Mouse (Mus musculus) lung, embryonic 16.5 days (tissue): Measurements from ENCODE around the gene Olfr432. TPM values are rescaled to one million over a fixed set of nuclear protein-coding genes. Genes with fewer than 3 reads are reported as not detected.
"Not testable (repeated sequence)": the region's sequence is repeated elsewhere in the genome, so short reads cannot be mapped to it uniquely, and the experiment has no call there.

ENCODE experiments used
- ATAC-seq: fragments of 200-750 bp; cut with Nextera tagmentation; 2 replicates; pipeline ENCODE4 v1.8.0; 2017; ENCODE audit warnings: low read depth, mild to moderate bottlenecking, moderate library complexity
- H3K27ac ChIP-seq: fragments of 300-500 bp; sonication (generic); 2 replicates; pipeline ENCODE4 v1.5.1; 2014; ENCODE audit warnings: mild to moderate bottlenecking, control low read depth, low read length
- H3K27me3 ChIP-seq: fragments of 300-500 bp; sonication (generic); 2 replicates; pipeline ENCODE4 v1.6.1; 2014; ENCODE audit warnings: low read depth, low read length, mixed read lengths; ENCODE audit not compliant: control insufficient read depth, insufficient read depth
- H3K36me3 ChIP-seq: fragments of 300-500 bp; sonication (generic); 2 replicates; pipeline ENCODE4 v1.6.1; 2014; ENCODE audit warnings: low read length; ENCODE audit not compliant: control insufficient read depth, insufficient read depth
- H3K4me1 ChIP-seq: fragments of 300-500 bp; sonication (generic); replicated peaks from 2 replicates; pipeline ENCODE4 v1.6.1; 2014; ENCODE audit warnings: low read length, mixed read lengths; ENCODE audit not compliant: control insufficient read depth, insufficient read depth
- H3K4me2 ChIP-seq: fragments of 300-500 bp; sonication (generic); 2 replicates; pipeline ENCODE4 v1.6.1; 2014; ENCODE audit warnings: low read depth, low read length, control low read depth
- H3K4me3 ChIP-seq: fragments of 300-500 bp; sonication (generic); 2 replicates; pipeline ENCODE4 v1.5.1; 2014; ENCODE audit warnings: mild to moderate bottlenecking, low read length, control low read depth
- H3K9ac ChIP-seq: fragments of 300-500 bp; sonication (generic); 2 replicates; pipeline ENCODE4 v1.6.1; 2014; ENCODE audit warnings: low read length, control low read depth
- H3K9me3 ChIP-seq: fragments of 300-500 bp; sonication (generic); 2 replicates; pipeline ENCODE4 v1.6.1; 2016; ENCODE audit warnings: low read length; ENCODE audit not compliant: control insufficient read depth
- WGBS: fragments of 180-500 bp; shearing (Covaris S2); extraction: QIAGEN DNeasy Blood & Tissue Kit; methylation state at CpG from one replicate; pipeline ENCODE4 v1.1.7; 2014; 5-methylcytosine and 5-hydroxymethylcytosine counted together
- polyA plus RNA-seq: library from polyadenylated mRNA; unstranded; fragments of >200 nt; fragmentation: Nextera tagmentation; extraction: Ambion mirVana; gene quantifications from 2 replicates; pipeline ENCODE4 v1.2.1, GENCODE M21; 2015

The Olfr432 gene
- polyA plus RNA-seq, 1 experiment from 2014 or later, result not detected

- not testable (repeated sequence) for H3K27ac ChIP-seq, H3K4me3 ChIP-seq, H3K4me1 ChIP-seq, H3K9me3 ChIP-seq, H3K27me3 ChIP-seq, H3K9ac ChIP-seq, H3K4me2 ChIP-seq, H3K36me3 ChIP-seq, ATAC-seq
- WGBS, result 64% methylated on average over 6 of the region's 6 CpGs
These were observed 778 bp upstream of the Olfr432 start for GRCm38 (mm10) chr1:174048227-174048626.

DNA sequence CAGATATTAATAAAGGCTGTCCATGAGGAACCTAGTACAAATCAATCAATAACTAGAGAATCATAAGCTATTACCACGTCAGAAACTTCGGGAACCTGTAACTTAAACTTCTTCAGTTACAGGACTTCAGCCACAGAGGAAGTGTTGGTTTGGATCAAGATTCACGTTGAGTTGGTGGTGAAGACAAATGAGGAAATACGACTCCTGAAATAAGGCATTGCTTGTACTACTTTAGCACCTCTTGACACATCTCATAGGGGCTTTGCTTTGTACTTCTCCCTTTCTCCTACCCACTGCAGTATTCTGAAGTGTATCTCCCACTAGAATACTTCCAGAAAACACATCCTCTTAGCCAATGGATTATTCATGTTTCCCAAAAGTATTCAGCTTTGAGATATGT, 352 bp downstream of the Olfr432 start:
- WGBS, result 56% methylated on average over 4 of the region's 4 CpGs
- H3K9ac ChIP-seq, H3K27ac ChIP-seq, H3K4me3 ChIP-seq, ATAC-seq, H3K4me1 ChIP-seq, H3K4me2 ChIP-seq, H3K9me3 ChIP-seq, H3K36me3 ChIP-seq, H3K27me3 ChIP-seq: not testable (repeated sequence)

DNA sequence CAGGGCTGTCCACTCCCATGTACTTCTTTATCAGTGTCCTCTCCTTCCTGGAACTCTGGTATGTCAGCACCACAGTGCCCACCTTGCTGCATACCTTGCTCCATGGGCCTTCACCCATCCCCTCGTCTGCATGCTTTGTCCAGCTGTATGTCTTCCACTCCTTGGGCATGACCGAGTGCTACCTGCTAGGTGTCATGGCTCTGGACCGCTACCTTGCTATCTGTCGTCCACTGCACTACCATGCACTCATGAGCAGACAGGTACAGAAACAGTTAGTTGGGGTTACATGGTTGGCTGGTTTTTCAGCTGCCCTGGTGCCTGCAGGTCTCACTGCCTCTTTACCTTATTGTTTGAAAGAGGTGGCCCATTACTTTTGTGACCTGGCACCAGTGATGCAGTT, 1.5 kb downstream of the Olfr432 start:
- Histone ChIP-seq H3K4me1 (no peaks in the 10 kb centered on the region), H3K27me3 (no peaks in the 10 kb centered on the region), H3K4me2 (no peak overlapping the region), H3K27ac (no peak overlapping the region), H3K36me3 (no peaks in the 10 kb centered on the region), H3K4me3 (no peak overlapping the region), H3K9ac (no peak overlapping the region), H3K9me3 (no peaks in the 10 kb centered on the region)
- ATAC-seq, result no peak
- WGBS, result 77% methylated on average over 4 of the region's 4 CpGs

DNA sequence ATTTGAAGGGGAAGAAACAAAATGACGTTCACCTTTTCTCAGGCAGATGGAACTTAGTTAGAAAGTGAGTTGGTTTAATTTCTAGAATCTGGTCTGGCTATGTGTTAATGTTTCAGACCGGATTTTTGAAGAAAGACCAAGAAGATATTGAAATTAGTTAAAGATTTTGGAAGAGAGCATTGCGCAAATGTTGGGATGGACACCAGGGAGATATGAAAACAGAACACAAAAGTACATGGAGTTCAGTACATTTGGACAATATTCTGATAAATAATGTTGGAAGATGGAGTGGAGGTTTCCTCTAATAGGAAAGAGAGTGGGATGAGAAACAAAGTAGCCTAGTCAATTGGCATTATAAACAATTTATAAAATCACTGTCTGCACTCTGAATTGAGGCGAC, 2.5 kb downstream of the Olfr432 start:
- no peak overlapping the region for H3K27ac ChIP-seq
- no peaks in the 10 kb centered on the region for H3K27me3 ChIP-seq
- no peak overlapping the region for H3K9ac ChIP-seq
- no peak for ATAC-seq
- no peaks in the 10 kb centered on the region for H3K36me3 ChIP-seq
- H3K9me3 ChIP-seq, result no peaks in the 10 kb centered on the region
- H3K4me3 ChIP-seq, result no peak overlapping the region
- H3K4me1 ChIP-seq, result no peaks in the 10 kb centered on the region
- WGBS, result 83% methylated on average over 4 of the region's 4 CpGs
- no peak overlapping the region for H3K4me2 ChIP-seq

GRCm38 (mm10) chr1:174051931-174052536, 3.0 kb downstream of the Olfr432 start:
- Histone ChIP-seq H3K27me3 (no peaks in the 10 kb centered on the region), H3K9me3 (no peaks in the 10 kb centered on the region), H3K9ac (no peak overlapping the region), H3K36me3 (no peaks in the 10 kb centered on the region), H3K4me2 (no peak overlapping the region), H3K27ac (no peak overlapping the region), H3K4me1 (no peaks in the 10 kb centered on the region), H3K4me3 (no peak overlapping the region)
- no peak for ATAC-seq
- WGBS, result 74% methylated on average over 5 of the region's 5 CpGs

GRCm38 (mm10) chr1:174052981-174053380, 4.0 kb downstream of the Olfr432 start:
- H3K9ac ChIP-seq, result no peak overlapping the region
- no peaks in the 10 kb centered on the region for H3K9me3 ChIP-seq
- H3K4me3 ChIP-seq, result no peak overlapping the region
- WGBS, result 68% methylated on average over 3 of the region's 3 CpGs
- H3K4me2 ChIP-seq, result no peak overlapping the region
- no peak overlapping the region for H3K27ac ChIP-seq
- H3K4me1 ChIP-seq, result no peaks in the 10 kb centered on the region
- no peak for ATAC-seq
- H3K27me3 ChIP-seq, result no peaks in the 10 kb centered on the region
- H3K36me3 ChIP-seq, result no peaks in the 10 kb centered on the region

- no peak overlapping the region for H3K9ac ChIP-seq
- H3K9me3 ChIP-seq, result no peaks in the 10 kb centered on the region
- ATAC-seq, result no peak
- no peaks in the 10 kb centered on the region for H3K27me3 ChIP-seq
- no peak overlapping the region for H3K4me3 ChIP-seq
- 75% methylated on average over 2 of the region's 2 CpGs for WGBS
- no peaks in the 10 kb centered on the region for H3K4me1 ChIP-seq
- no peaks in the 10 kb centered on the region for H3K36me3 ChIP-seq
- H3K4me2 ChIP-seq, result no peak overlapping the region
- no peak overlapping the region for H3K27ac ChIP-seq
These were observed 6.2 kb downstream of the Olfr432 start for GRCm38 (mm10) chr1:174055248-174055647.

DNA sequence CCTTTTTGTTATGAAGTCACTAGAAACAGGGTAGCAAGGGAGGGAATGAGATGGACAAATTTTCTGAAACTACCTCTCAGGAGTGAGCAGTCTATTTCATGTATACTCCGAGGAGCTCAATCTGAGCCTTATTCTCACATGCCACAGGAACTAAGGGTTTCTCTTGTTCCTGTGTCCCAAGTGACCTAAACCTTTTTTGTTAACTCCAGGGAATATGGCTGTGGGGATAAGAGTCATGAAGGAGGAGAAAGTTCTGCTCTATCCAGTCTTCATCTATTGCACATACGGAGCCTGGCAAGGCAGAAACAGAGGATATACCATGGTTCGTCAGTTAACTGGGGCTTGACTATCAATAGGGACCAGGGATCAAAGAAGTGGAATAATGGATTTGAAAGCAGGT, 17.3 kb downstream of the Olfr432 start, which contains the start of gene Olfr430:
Gene Olfr430 (plus strand): TSS at position 301 of the 400 bp plus-strand sequence.
- Histone ChIP-seq H3K4me3 (no peak within 1 kb of the TSS), H3K4me2 (no peak within 1 kb of the TSS), H3K9ac (no peak within 1 kb of the TSS), H3K36me3 (no peaks in the 10 kb centered on the region), H3K9me3 (no peaks in the 10 kb centered on the region), H3K27me3 (no peaks in the 10 kb centered on the region), H3K4me1 (no peaks in the 10 kb centered on the region), H3K27ac (no peak within 1 kb of the TSS)
- WGBS, result 87% methylated on average over 3 of the region's 3 CpGs
- no peak for ATAC-seq

- H3K9me3 ChIP-seq, result no peaks in the 10 kb centered on the region
- H3K27ac ChIP-seq, result no peak within 1 kb of the TSS
- ATAC-seq, result no peak
- no peaks in the 10 kb centered on the region for H3K27me3 ChIP-seq
- no peak within 1 kb of the TSS for H3K4me2 ChIP-seq
- WGBS, result 85% methylated on average over 2 of the region's 2 CpGs
- no peak within 1 kb of the TSS for H3K4me3 ChIP-seq
- no peaks in the 10 kb centered on the region for H3K36me3 ChIP-seq
- no peaks in the 10 kb centered on the region for H3K4me1 ChIP-seq
- H3K9ac ChIP-seq, result no peak within 1 kb of the TSS
These were observed 35.0 kb downstream of the Olfr432 start, which contains the start of gene Olfr429 for GRCm38 (mm10) chr1:174084031-174084430. Gene Olfr429 (plus strand): TSS chr1:174084331.

DNA sequence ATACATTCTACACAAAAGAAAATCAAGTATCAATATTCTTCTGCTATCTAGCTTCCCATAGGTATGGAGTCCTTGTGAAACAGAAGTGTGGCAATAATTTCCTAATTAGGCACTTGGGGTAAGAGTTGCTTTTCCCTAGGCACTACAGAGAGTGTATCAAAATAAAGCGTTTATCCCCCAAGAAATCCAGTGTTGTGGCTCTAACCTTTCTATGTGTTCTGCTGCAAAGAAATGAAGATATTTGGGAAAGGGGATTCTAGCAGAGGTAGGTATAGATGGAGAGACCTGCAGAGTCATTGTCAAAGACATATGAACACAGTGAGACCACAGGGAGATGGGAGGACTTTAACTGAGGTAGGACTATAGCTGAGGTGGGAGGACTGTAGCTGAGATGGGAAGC, 47.6 kb downstream of the Olfr432 start, which contains the start of gene Olfr427:
Gene Olfr427 (plus strand): TSS at position 301 of the 400 bp plus-strand sequence.
- Histone ChIP-seq H3K4me1 (no peaks in the 10 kb centered on the region), H3K9ac (no peak within 1 kb of the TSS), H3K27ac (no peak within 1 kb of the TSS), H3K4me3 (no peak within 1 kb of the TSS), H3K9me3 (no peaks in the 10 kb centered on the region), H3K4me2 (no peak within 1 kb of the TSS), H3K36me3 (no peaks in the 10 kb centered on the region), H3K27me3 (no peaks in the 10 kb centered on the region)
- ATAC-seq, result no peak
- WGBS, result 88% methylated on average over 1 of the region's 1 CpGs
